Mouse (Mus musculus) lung, embryonic 16.5 days (tissue): ENCODE results near the gene Ahcyl1. TPM values are rescaled to one million over a fixed set of nuclear protein-coding genes. Genes with fewer than 3 reads are reported as not detected.

Experiments used
- ATAC-seq: fragments of 200-750 bp; cut with Nextera tagmentation; 2 replicates; pipeline ENCODE4 v1.8.0; 2017; ENCODE audit warnings: low read depth, mild to moderate bottlenecking, moderate library complexity
- H3K27ac ChIP-seq: fragments of 300-500 bp; sonication (generic); 2 replicates; pipeline ENCODE4 v1.5.1; 2014; ENCODE audit warnings: mild to moderate bottlenecking, control low read depth, low read length
- H3K27me3 ChIP-seq: fragments of 300-500 bp; sonication (generic); 2 replicates; pipeline ENCODE4 v1.6.1; 2014; ENCODE audit warnings: low read depth, low read length, mixed read lengths; ENCODE audit not compliant: control insufficient read depth, insufficient read depth
- H3K36me3 ChIP-seq: fragments of 300-500 bp; sonication (generic); 2 replicates; pipeline ENCODE4 v1.6.1; 2014; ENCODE audit warnings: low read length; ENCODE audit not compliant: control insufficient read depth, insufficient read depth
- H3K4me1 ChIP-seq: fragments of 300-500 bp; sonication (generic); replicated peaks from 2 replicates; pipeline ENCODE4 v1.6.1; 2014; ENCODE audit warnings: low read length, mixed read lengths; ENCODE audit not compliant: control insufficient read depth, insufficient read depth
- H3K4me2 ChIP-seq: fragments of 300-500 bp; sonication (generic); 2 replicates; pipeline ENCODE4 v1.6.1; 2014; ENCODE audit warnings: low read depth, low read length, control low read depth
- H3K4me3 ChIP-seq: fragments of 300-500 bp; sonication (generic); 2 replicates; pipeline ENCODE4 v1.5.1; 2014; ENCODE audit warnings: mild to moderate bottlenecking, low read length, control low read depth
- H3K9ac ChIP-seq: fragments of 300-500 bp; sonication (generic); 2 replicates; pipeline ENCODE4 v1.6.1; 2014; ENCODE audit warnings: low read length, control low read depth
- H3K9me3 ChIP-seq: fragments of 300-500 bp; sonication (generic); 2 replicates; pipeline ENCODE4 v1.6.1; 2016; ENCODE audit warnings: low read length; ENCODE audit not compliant: control insufficient read depth
- WGBS: fragments of 180-500 bp; shearing (Covaris S2); extraction: QIAGEN DNeasy Blood & Tissue Kit; methylation state at CpG from one replicate; pipeline ENCODE4 v1.1.7; 2014; 5-methylcytosine and 5-hydroxymethylcytosine counted together
- polyA plus RNA-seq: library from polyadenylated mRNA; unstranded; fragments of >200 nt; fragmentation: Nextera tagmentation; extraction: Ambion mirVana; gene quantifications from 2 replicates; pipeline ENCODE4 v1.2.1, GENCODE M21; 2015

Gene Ahcyl1
- polyA plus RNA-seq, 1 experiment from 2014 or later = 76.3 TPM

DNA sequence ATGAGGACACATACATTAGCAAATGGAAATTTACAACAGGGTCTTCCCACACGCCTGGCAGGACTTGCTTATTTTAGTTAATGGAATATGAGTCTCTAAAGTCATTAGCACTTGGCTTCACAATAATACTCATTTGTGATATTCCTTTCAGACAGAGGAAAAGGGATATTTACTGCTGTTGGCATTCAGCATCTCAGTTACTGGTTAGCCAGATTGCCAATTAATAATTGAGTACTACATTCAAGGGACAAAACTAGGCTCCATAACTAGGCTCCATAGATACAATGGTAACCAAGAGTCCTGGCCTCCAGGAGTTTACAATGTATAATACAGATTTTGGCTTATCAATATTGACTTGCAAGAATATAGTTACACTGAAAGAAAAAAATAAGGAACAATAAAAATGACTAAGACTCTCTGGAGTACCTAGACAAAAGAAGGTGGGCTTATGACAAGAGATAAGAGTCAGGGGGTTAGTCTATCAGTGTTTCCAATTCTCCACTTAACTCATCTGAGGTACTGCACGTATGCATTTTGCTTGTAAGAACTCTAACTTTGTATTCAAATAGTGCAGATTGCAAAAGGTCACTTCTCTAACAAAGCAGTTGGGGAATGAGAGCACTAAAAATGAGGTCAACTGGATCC lies 2.0 kb downstream of the Ahcyl1 start:
- no peak for ATAC-seq
- H3K4me1 ChIP-seq = peaks cover 34% of the 10 kb centered on the region
- H3K27me3 ChIP-seq = no peaks in the 10 kb centered on the region
- H3K4me2 ChIP-seq = peak overlapping the region; percentile 80
- WGBS = 52% methylated on average over 2 of the region's 2 CpGs
- no peak overlapping the region for H3K27ac ChIP-seq
- H3K9me3 ChIP-seq = no peaks in the 10 kb centered on the region
- H3K36me3 ChIP-seq = no peaks in the 10 kb centered on the region
- peak overlapping the region; percentile 98 for H3K9ac ChIP-seq
- H3K4me3 ChIP-seq = peak overlapping the region; percentile 98

GRCm38 (mm10) chr3:107690366-107690765 lies 6.0 kb downstream of the Ahcyl1 start:
- H3K9ac ChIP-seq = no peak overlapping the region
- no peak overlapping the region for H3K4me2 ChIP-seq
- no peak for ATAC-seq
- H3K27ac ChIP-seq = no peak overlapping the region
- H3K4me1 ChIP-seq = peaks cover 35% of the 10 kb centered on the region
- no peaks in the 10 kb centered on the region for H3K36me3 ChIP-seq
- H3K27me3 ChIP-seq = no peaks in the 10 kb centered on the region
- no peaks in the 10 kb centered on the region for H3K9me3 ChIP-seq
- WGBS = 72% methylated on average over 2 of the region's 2 CpGs
- no peak overlapping the region for H3K4me3 ChIP-seq

DNA sequence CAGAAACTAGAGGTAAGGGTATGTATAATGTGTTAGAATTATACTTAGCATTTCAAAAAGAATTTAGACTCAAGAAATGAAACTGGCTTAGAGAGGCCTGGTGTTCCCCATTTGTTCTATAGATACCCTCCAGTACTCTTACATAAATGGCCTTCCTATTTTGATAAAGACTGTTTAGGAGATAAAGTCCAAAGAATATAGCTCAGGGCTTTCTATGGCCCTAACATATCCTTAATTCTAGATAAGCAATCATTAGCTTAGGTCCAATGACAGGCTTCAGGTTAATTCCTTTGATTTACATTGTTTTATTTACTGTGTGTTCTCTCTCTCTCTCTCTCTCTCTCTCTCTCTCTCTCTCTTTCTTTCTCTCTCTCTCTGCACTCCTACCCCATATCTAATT lies 7.1 kb downstream of the Ahcyl1 start:
- Histone ChIP-seq H3K27me3 (no peaks in the 10 kb centered on the region), H3K4me2 (no peak overlapping the region), H3K36me3 (no peaks in the 10 kb centered on the region), H3K27ac (no peak overlapping the region), H3K4me3 (no peak overlapping the region), H3K4me1 (peaks cover 27% of the 10 kb centered on the region), H3K9me3 (no peaks in the 10 kb centered on the region), H3K9ac (no peak overlapping the region)
- no peak for ATAC-seq

DNA sequence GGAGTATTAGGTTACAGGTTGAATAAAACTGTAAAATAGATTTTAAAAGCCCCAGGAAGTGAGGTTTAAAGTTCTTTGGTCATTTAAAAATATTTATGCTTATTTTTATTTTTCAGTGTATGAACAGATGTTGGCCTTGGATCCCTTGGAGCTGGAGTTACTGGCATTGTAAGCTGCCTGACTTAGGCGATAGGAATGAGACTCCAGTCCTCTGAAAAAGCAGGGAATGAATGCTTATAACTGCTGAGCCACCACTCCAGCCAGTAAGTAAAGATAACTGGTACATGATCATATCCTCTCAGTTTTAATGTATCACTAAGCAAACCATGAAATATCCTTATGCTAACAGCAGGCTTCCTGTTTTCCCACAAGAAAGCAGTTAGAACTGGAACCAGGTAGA lies 8.1 kb downstream of the Ahcyl1 start:
- no peak overlapping the region for H3K27ac ChIP-seq
- no peaks in the 10 kb centered on the region for H3K27me3 ChIP-seq

GRCm38 (mm10) chr3:107686276-107686977 lies 9.9 kb downstream of the Ahcyl1 start:
- ATAC-seq = no peak
- Histone ChIP-seq H3K27ac (no peak overlapping the region), H3K27me3 (no peaks in the 10 kb centered on the region), H3K4me1 (peaks cover 26% of the 10 kb centered on the region), H3K9ac (no peak overlapping the region), H3K9me3 (no peaks in the 10 kb centered on the region), H3K4me3 (no peak overlapping the region), H3K4me2 (no peak overlapping the region), H3K36me3 (no peaks in the 10 kb centered on the region)
- WGBS = 83% methylated on average over 3 of the region's 3 CpGs

More for the DNA sequence above, 8.1 kb downstream of the Ahcyl1 start:
- WGBS = 55% methylated on average over 1 of the region's 1 CpGs
- no peak overlapping the region for H3K4me3 ChIP-seq
- ATAC-seq = no peak
- no peaks in the 10 kb centered on the region for H3K36me3 ChIP-seq
- no peak overlapping the region for H3K4me2 ChIP-seq
- H3K9me3 ChIP-seq = no peaks in the 10 kb centered on the region
- H3K4me1 ChIP-seq = peaks cover 20% of the 10 kb centered on the region
- no peak overlapping the region for H3K9ac ChIP-seq

DNA sequence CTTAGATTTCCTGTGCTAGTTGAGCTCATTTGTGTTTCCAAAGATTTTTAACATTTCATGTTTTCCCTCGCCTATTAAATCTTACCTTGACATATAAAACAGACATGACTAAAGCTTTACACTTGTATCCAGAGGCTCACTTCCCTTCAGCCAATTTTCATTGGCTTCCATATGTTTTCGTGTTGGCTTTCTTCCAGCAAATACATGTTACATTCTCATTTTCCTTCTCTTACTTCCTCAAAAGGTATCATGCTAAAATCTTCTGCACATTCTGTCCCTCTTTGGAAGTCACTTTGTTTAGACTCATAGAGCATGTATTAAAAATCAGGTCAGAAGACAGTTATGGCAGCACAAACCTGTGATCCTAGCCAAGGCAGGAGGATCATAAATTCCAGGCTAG lies 10.7 kb downstream of the Ahcyl1 start:
- ATAC-seq = no peak

GRCm38 (mm10) chr3:107683587-107683986 lies 12.8 kb downstream of the Ahcyl1 start:
- ATAC-seq = no peak
- Histone ChIP-seq H3K4me3 (no peak overlapping the region), H3K4me1 (peaks cover 27% of the 10 kb centered on the region), H3K27ac (no peak overlapping the region), H3K27me3 (no peaks in the 10 kb centered on the region), H3K4me2 (no peak overlapping the region), H3K9ac (no peak overlapping the region), H3K36me3 (no peaks in the 10 kb centered on the region), H3K9me3 (no peaks in the 10 kb centered on the region)
- 81% methylated on average over 1 of the region's 1 CpGs for WGBS

More for the DNA sequence above, 10.7 kb downstream of the Ahcyl1 start:
- no peaks in the 10 kb centered on the region for H3K27me3 ChIP-seq
- no peak overlapping the region for H3K9ac ChIP-seq
- H3K9me3 ChIP-seq = no peaks in the 10 kb centered on the region
- H3K4me2 ChIP-seq = no peak overlapping the region
- peaks cover 27% of the 10 kb centered on the region for H3K4me1 ChIP-seq
- no peaks in the 10 kb centered on the region for H3K36me3 ChIP-seq
- H3K4me3 ChIP-seq = no peak overlapping the region
- no peak overlapping the region for H3K27ac ChIP-seq
- 69% methylated on average over 2 of the region's 2 CpGs for WGBS

- 11% methylated on average over 7 of the region's 7 CpGs for WGBS
- Histone ChIP-seq H3K27me3 (no peaks in the 10 kb centered on the region), H3K4me1 (peaks cover 23% of the 10 kb centered on the region), H3K9me3 (no peaks in the 10 kb centered on the region), H3K9ac (no peak overlapping the region), H3K36me3 (no peaks in the 10 kb centered on the region; the same call in none of the 2 replicates), H3K27ac (peak overlapping the region; percentile 79), H3K4me3 (no peak overlapping the region), H3K4me2 (peak overlapping the region; percentile 25)
- peak; percentile 92 for ATAC-seq
These were observed 15.4 kb downstream of the Ahcyl1 start for GRCm38 (mm10) chr3:107680790-107681576.

- Histone ChIP-seq H3K27me3 (no peaks in the 10 kb centered on the region), H3K9ac (no peak overlapping the region), H3K4me1 (no peaks in the 10 kb centered on the region), H3K27ac (no peak overlapping the region), H3K4me2 (no peak overlapping the region), H3K9me3 (no peaks in the 10 kb centered on the region), H3K36me3 (peaks cover 55% of the 10 kb centered on the region), H3K4me3 (no peak overlapping the region)
- no peak for ATAC-seq
- 90% methylated on average over 2 of the region's 2 CpGs for WGBS
These were observed 24.9 kb downstream of the Ahcyl1 start for GRCm38 (mm10) chr3:107671509-107671908.
